Mouse (Mus musculus): ENCODE results near the gene Katna1. TPM values are rescaled to one million over a fixed set of nuclear protein-coding genes. Genes with fewer than 3 reads are reported as not detected.
"Not testable (repeated sequence)": the region's sequence is repeated elsewhere in the genome, so short reads cannot be mapped to it uniquely, and the experiment has no call there.

The Katna1 gene
- polyA plus RNA-seq, 1 experiment from 2014 or later: 57.7 TPM

DNA sequence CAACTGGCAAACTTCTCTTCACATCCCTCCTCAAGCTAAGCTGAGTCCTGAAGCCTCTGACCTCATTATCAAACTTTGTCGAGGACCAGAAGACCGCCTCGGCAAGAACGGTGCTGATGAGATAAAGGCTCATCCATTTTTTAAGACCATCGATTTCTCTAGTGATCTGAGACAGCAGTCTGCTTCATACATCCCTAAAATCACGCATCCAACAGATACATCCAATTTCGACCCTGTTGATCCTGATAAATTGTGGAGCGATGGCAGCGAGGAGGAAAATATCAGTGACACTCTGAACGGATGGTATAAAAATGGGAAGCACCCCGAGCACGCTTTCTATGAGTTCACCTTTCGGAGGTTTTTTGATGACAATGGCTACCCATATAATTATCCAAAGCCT lies 13.3 kb upstream of the Katna1 start:
- H3K36me3 ChIP-seq (ENCODE audit: control insufficient read depth, insufficient read depth, low read length): peaks cover 23% of the 10 kb centered on the region
- H3K4me2 ChIP-seq (ENCODE audit: low read depth, low read length): no peak overlapping the region
- H3K9me3 ChIP-seq (replicated peaks; ENCODE audit: control insufficient read depth, low read length): no peaks in the 10 kb centered on the region
- no peak overlapping the region for H3K9ac ChIP-seq (ENCODE audit: low read length)
- H3K27ac ChIP-seq (ENCODE audit: low read length): no peak overlapping the region
- 94% methylated on average over 13 of the region's 13 CpGs for WGBS
- H3K4me3 ChIP-seq (replicated peaks; ENCODE audit: low read length): no peak overlapping the region
- H3K27me3 ChIP-seq (ENCODE audit: control insufficient read depth, insufficient read depth, low read length): no peaks in the 10 kb centered on the region
- no peaks in the 10 kb centered on the region for H3K4me1 ChIP-seq (ENCODE audit: control insufficient read depth, insufficient read depth, low read length)
- no peak for ATAC-seq (ENCODE audit: insufficient read depth, low FRiP score)

GRCm38 (mm10) chr10:7715056-7715455 lies 10.7 kb upstream of the Katna1 start:
- H3K4me2 ChIP-seq (ENCODE audit: low read depth, low read length): no peak overlapping the region
- H3K4me1 ChIP-seq (ENCODE audit: control insufficient read depth, insufficient read depth, low read length): no peaks in the 10 kb centered on the region
- WGBS: 63% methylated on average over 7 of the region's 7 CpGs
- H3K27me3 ChIP-seq (ENCODE audit: control insufficient read depth, insufficient read depth, low read length): no peaks in the 10 kb centered on the region
- no peaks in the 10 kb centered on the region for H3K9me3 ChIP-seq (replicated peaks; ENCODE audit: control insufficient read depth, low read length)
- ATAC-seq (ENCODE audit: insufficient read depth, low FRiP score): no peak
- no peak overlapping the region for H3K4me3 ChIP-seq (replicated peaks; ENCODE audit: low read length)
- H3K9ac ChIP-seq (ENCODE audit: low read length): no peak overlapping the region
- no peak overlapping the region for H3K27ac ChIP-seq (ENCODE audit: low read length)
- H3K36me3 ChIP-seq (ENCODE audit: control insufficient read depth, insufficient read depth, low read length): peaks cover 23% of the 10 kb centered on the region

DNA sequence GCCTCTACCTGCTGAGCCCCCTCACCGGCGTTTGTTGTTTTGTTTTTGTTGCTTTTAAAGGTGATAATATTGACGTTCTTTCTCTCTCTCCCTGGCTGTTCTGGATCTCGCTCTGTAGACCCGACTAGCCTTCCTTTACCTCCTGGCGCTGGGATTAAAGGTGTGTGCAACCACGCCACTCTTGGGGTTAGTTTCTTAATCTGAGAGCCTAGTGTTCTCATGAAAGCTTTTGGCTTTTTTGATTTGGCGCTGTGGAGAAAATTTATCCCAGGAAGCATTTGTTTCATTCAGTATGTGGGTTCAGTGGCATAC lies 657 bp downstream of the Katna1 start:
- H3K4me3 ChIP-seq (replicated peaks; ENCODE audit: low read length): peak overlapping the region; percentile 97
- WGBS: 1% methylated on average over 8 of the region's 8 CpGs
- no peak for ATAC-seq (ENCODE audit: insufficient read depth, low FRiP score)
- peak overlapping the region; percentile 87 for H3K27ac ChIP-seq (ENCODE audit: low read length)
- peaks cover 8% of the 10 kb centered on the region; the same call in 1 of the 2 replicates for H3K4me1 ChIP-seq (ENCODE audit: control insufficient read depth, insufficient read depth, low read length)
- no peaks in the 10 kb centered on the region for H3K27me3 ChIP-seq (ENCODE audit: control insufficient read depth, insufficient read depth, low read length)
- H3K36me3 ChIP-seq (ENCODE audit: control insufficient read depth, insufficient read depth, low read length): no peaks in the 10 kb centered on the region
- no peaks in the 10 kb centered on the region for H3K9me3 ChIP-seq (replicated peaks; ENCODE audit: control insufficient read depth, low read length)
- H3K9ac ChIP-seq (ENCODE audit: low read length): peak overlapping the region; percentile 87
- H3K4me2 ChIP-seq (ENCODE audit: low read depth, low read length): peak overlapping the region; percentile 80

DNA sequence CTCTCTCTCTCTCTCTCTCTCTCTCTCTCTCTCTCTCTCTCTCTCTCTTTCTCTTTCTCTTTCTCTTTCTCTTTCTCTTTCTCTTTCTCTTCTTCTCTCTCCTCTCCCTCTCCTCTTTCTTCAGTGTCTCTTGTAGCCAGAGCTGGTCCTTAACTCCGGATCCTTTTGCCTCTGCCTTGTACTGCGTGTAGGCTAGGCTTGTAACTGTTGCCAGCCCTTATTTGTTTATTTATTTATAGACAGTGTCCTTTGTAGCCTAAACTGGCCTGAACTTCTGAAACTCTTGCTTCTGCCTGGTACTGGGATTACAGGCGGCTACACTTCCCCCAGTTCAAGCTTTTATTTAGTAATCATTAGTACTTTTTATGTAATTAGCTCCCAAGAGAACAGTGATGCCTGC lies 1.2 kb downstream of the Katna1 start:
- Histone ChIP-seq H3K4me1 (ENCODE audit: control insufficient read depth, insufficient read depth, low read length) (peaks cover 8% of the 10 kb centered on the region; the same call in 1 of the 2 replicates), H3K36me3 (ENCODE audit: control insufficient read depth, insufficient read depth, low read length) (no peaks in the 10 kb centered on the region), H3K27ac (ENCODE audit: low read length) (no peak overlapping the region), H3K4me3 (replicated peaks; ENCODE audit: low read length) (peak overlapping the region; percentile 97), H3K27me3 (ENCODE audit: control insufficient read depth, insufficient read depth, low read length) (no peaks in the 10 kb centered on the region), H3K4me2 (ENCODE audit: low read depth, low read length) (peak overlapping the region; percentile 80), H3K9ac (ENCODE audit: low read length) (peak overlapping the region; percentile 52; the same call in 1 of the 2 replicates), H3K9me3 (replicated peaks; ENCODE audit: control insufficient read depth, low read length) (no peaks in the 10 kb centered on the region)
- 20% methylated on average over 3 of the region's 3 CpGs for WGBS
- ATAC-seq (ENCODE audit: insufficient read depth, low FRiP score): no peak

DNA sequence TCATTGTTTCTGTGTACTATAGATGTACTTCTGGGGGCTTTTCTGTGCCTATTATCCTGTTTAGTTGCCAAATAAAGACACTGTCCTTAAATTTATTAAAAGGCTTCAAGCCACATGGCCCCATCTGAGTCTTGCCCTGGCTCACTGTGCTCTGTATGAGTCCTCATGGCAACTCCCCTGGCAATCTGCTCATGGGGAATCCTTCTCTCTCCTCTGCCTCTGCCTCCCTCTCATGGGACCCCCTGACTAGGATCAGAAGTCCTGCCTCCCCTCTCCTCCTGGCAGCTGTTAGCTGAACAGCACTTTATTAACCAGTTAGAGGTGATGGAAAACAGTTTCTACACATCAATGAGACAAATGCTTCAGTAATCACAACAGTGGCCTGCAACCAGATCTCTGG lies 5.8 kb downstream of the Katna1 start:
- Histone ChIP-seq H3K9me3 (replicated peaks; ENCODE audit: control insufficient read depth, low read length) (no peaks in the 10 kb centered on the region), H3K27me3 (ENCODE audit: control insufficient read depth, insufficient read depth, low read length) (no peaks in the 10 kb centered on the region), H3K27ac (ENCODE audit: low read length) (no peak overlapping the region), H3K4me1 (ENCODE audit: control insufficient read depth, insufficient read depth, low read length) (peaks cover 5% of the 10 kb centered on the region; the same call in 1 of the 2 replicates), H3K4me3 (replicated peaks; ENCODE audit: low read length) (no peak overlapping the region), H3K4me2 (ENCODE audit: low read depth, low read length) (no peak overlapping the region), H3K36me3 (ENCODE audit: control insufficient read depth, insufficient read depth, low read length) (no peaks in the 10 kb centered on the region), H3K9ac (ENCODE audit: low read length) (no peak overlapping the region)
- no peak for ATAC-seq (ENCODE audit: insufficient read depth, low FRiP score)

DNA sequence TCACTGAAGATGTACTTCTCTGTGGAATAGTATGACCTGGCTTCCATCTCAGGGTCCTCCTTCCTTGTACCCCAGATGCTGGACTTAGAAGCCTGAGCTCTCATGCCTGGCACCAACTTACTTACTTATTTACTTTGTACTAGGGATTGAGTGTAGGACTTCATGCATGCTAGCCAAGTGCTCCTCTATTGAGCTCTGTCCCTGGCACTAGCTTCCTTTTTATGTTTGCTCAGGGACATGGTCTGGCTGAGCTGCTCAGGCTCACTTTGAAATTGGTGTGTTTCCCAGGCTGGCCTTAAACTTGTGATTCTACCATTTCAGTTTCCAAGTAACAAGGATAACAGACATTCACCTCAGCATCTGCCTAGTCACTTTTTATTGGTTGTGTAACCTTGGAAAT lies 11.3 kb downstream of the Katna1 start:
- no peak overlapping the region for H3K4me3 ChIP-seq (replicated peaks; ENCODE audit: low read length)
- no peaks in the 10 kb centered on the region for H3K9me3 ChIP-seq (replicated peaks; ENCODE audit: control insufficient read depth, low read length)
- H3K9ac ChIP-seq (ENCODE audit: low read length): no peak overlapping the region
- no peak overlapping the region for H3K27ac ChIP-seq (ENCODE audit: low read length)
- H3K27me3 ChIP-seq (ENCODE audit: control insufficient read depth, insufficient read depth, low read length): no peaks in the 10 kb centered on the region
- no peak for ATAC-seq (ENCODE audit: insufficient read depth, low FRiP score)
- H3K4me1 ChIP-seq (ENCODE audit: control insufficient read depth, insufficient read depth, low read length): no peaks in the 10 kb centered on the region
- H3K4me2 ChIP-seq (ENCODE audit: low read depth, low read length): no peak overlapping the region
- no peaks in the 10 kb centered on the region for H3K36me3 ChIP-seq (ENCODE audit: control insufficient read depth, insufficient read depth, low read length)

DNA sequence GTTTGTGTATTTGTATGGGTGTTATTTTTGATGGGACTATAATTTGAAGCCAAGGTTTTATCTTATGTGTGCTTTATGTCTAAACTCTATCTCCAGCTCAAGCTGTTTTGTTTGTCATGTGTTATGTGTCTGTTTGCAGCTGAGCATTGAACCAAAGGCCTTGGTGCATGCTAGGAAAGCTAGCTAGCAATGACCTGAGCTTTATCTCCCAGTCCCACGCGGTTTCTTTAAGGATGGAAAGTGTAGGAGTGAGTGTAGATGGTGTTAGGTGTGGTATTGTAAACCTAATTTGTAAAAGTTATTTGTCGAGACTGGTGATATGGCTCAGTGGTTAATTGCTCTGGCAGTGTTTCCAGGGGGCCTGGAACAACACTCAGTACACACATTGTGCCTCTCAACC lies 12.1 kb downstream of the Katna1 start:
- H3K27ac ChIP-seq (ENCODE audit: low read length): no peak overlapping the region
- no peak overlapping the region for H3K9ac ChIP-seq (ENCODE audit: low read length)
- no peak overlapping the region for H3K4me2 ChIP-seq (ENCODE audit: low read depth, low read length)
- no peaks in the 10 kb centered on the region for H3K4me1 ChIP-seq (ENCODE audit: control insufficient read depth, insufficient read depth, low read length)
- no peak for ATAC-seq (ENCODE audit: insufficient read depth, low FRiP score)
- 70% methylated on average over 3 of the region's 3 CpGs for WGBS
- no peak overlapping the region for H3K4me3 ChIP-seq (replicated peaks; ENCODE audit: low read length)
- 0 out of 2 replicates have a peak, but pooled peaks cover under 1% of the 10 kb centered on the region for H3K36me3 ChIP-seq (ENCODE audit: control insufficient read depth, insufficient read depth, low read length)
- H3K27me3 ChIP-seq (ENCODE audit: control insufficient read depth, insufficient read depth, low read length): no peaks in the 10 kb centered on the region
- no peaks in the 10 kb centered on the region for H3K9me3 ChIP-seq (replicated peaks; ENCODE audit: control insufficient read depth, low read length)

DNA sequence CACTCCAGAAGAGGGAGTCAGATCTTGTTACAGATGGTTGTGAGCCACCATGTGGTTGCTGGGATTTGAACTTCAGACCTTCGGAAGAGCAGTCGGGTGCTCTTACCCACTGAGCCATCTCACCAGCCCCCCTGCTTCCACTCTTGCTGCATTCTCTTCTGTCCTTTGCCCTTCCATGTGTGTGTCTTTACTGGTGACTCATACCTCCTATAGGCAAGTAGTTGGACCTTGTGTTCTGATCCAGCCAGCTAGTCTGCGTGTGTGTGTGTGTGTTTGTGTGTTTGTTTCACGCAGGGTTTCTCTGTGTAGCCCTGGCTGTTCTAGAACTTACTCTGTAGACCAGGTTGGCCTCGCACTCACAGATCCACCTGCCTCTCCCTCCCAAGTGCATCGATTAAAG lies 19.7 kb downstream of the Katna1 start:
- 96% methylated on average over 6 of the region's 6 CpGs for WGBS
- H3K9ac ChIP-seq (ENCODE audit: low read length); H3K27ac ChIP-seq (ENCODE audit: low read length); H3K4me3 ChIP-seq (replicated peaks; ENCODE audit: low read length); H3K4me2 ChIP-seq (ENCODE audit: low read depth, low read length); H3K4me1 ChIP-seq (ENCODE audit: control insufficient read depth, insufficient read depth, low read length); H3K27me3 ChIP-seq (ENCODE audit: control insufficient read depth, insufficient read depth, low read length); H3K9me3 ChIP-seq (replicated peaks; ENCODE audit: control insufficient read depth, low read length); ATAC-seq (ENCODE audit: insufficient read depth, low FRiP score): not testable (repeated sequence)
- peaks cover 18% of the 10 kb centered on the region; the same call in 1 of the 2 replicates for H3K36me3 ChIP-seq (ENCODE audit: control insufficient read depth, insufficient read depth, low read length)

DNA sequence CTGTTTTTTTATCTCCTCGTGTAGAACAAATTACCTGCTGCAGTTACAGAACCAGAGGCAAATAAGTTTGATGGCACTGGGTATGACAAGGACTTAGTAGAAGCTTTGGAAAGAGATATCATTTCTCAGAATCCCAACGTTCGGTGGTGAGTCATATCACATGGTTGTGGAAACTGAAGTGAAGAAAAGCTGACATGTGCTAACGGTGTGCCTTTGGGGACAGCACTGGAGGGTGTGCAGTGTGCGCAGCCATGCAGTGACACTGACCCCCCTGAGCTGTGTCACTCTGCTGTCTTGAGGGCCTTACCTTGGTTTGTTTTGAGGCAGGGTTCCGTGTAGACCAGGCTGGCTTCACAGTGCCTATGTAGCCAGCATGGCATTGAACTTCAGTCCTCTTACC lies 23.0 kb downstream of the Katna1 start:
- Histone ChIP-seq H3K27me3 (ENCODE audit: control insufficient read depth, insufficient read depth, low read length) (no peaks in the 10 kb centered on the region), H3K4me3 (replicated peaks; ENCODE audit: low read length) (no peak overlapping the region), H3K27ac (ENCODE audit: low read length) (no peak overlapping the region), H3K9ac (ENCODE audit: low read length) (no peak overlapping the region), H3K9me3 (replicated peaks; ENCODE audit: control insufficient read depth, low read length) (no peaks in the 10 kb centered on the region), H3K4me2 (ENCODE audit: low read depth, low read length) (no peak overlapping the region), H3K4me1 (ENCODE audit: control insufficient read depth, insufficient read depth, low read length) (no peaks in the 10 kb centered on the region), H3K36me3 (ENCODE audit: control insufficient read depth, insufficient read depth, low read length) (peaks cover 19% of the 10 kb centered on the region; the same call in 1 of the 2 replicates)
- WGBS: 89% methylated on average over 6 of the region's 6 CpGs
- no peak for ATAC-seq (ENCODE audit: insufficient read depth, low FRiP score)

- Histone ChIP-seq H3K27ac (ENCODE audit: low read length) (no peak overlapping the region), H3K4me3 (replicated peaks; ENCODE audit: low read length) (no peak overlapping the region), H3K36me3 (ENCODE audit: control insufficient read depth, insufficient read depth, low read length) (peaks cover 13% of the 10 kb centered on the region; the same call in 1 of the 2 replicates), H3K9ac (ENCODE audit: low read length) (no peak overlapping the region), H3K27me3 (ENCODE audit: control insufficient read depth, insufficient read depth, low read length) (no peaks in the 10 kb centered on the region), H3K4me2 (ENCODE audit: low read depth, low read length) (no peak overlapping the region), H3K9me3 (replicated peaks; ENCODE audit: control insufficient read depth, low read length) (no peaks in the 10 kb centered on the region), H3K4me1 (ENCODE audit: control insufficient read depth, insufficient read depth, low read length) (no peaks in the 10 kb centered on the region)
- WGBS: 90% methylated on average over 2 of the region's 2 CpGs
- ATAC-seq (ENCODE audit: insufficient read depth, low FRiP score): no peak
These were observed 31.7 kb downstream of the Katna1 start for GRCm38 (mm10) chr10:7757544-7757943.

Data from stomach, embryonic 16.5 days (tissue).